Mouse (Mus musculus): ENCODE results near the gene Elf3.

GRCm38 (mm10) chr1:135213772-135214640 is 44.4 kb downstream of the Elf3 start:
- TF ChIP-seq POLR2A (IDR thresholded peaks at IDR 0.05; ENCODE audit: extremely low read depth, insufficient read depth, low read length) = no peak
- no peak for TF ChIP-seq CTCF (IDR thresholded peaks at IDR 0.05; ENCODE audit: extremely low read depth, insufficient read depth, low read length)

Measured in cortical plate, adult 2 months (tissue).